Comparison of ENCODE assay signal across 8 mouse cellular contexts in genomic region chr13:23572218-23573033, GRCm38 (mm10). TPM values are rescaled to one million over a fixed set of nuclear protein-coding genes. Genes with fewer than 3 reads are reported as not detected.
DNase-seq lines count a peak whose midpoint lies in the region; ATAC-seq and TF ChIP-seq lines count a peak whose summit lies in the region.

No protein-coding gene starts in this region.

- peak overlapping the region; percentile 92 for H3K9ac ChIP-seq in liver, embryonic 13.5 days

- peak overlapping the region; percentile 87 for H3K27ac ChIP-seq in heart, embryonic 10.5 days
- peak overlapping the region; percentile 96 for H3K27ac ChIP-seq in liver, embryonic 13.5 days
- no peak overlapping the region for H3K27ac ChIP-seq in cerebellum, adult 2 months (ENCODE audit: insufficient read depth, low read length)

- 45% methylated on average over 2 of the region's 2 CpGs for WGBS in heart, embryonic 10.5 days
- 30% methylated on average over 2 of the region's 2 CpGs for WGBS in liver, embryonic 13.5 days (ENCODE audit: insufficient replicate concordance)
- 46% methylated on average over 2 of the region's 2 CpGs for WGBS in cerebellum, adult 2 months

- peak; percentile 13; the same call in 1 of the 2 replicates for ATAC-seq in erythroid progenitor cell, adult 5-6 weeks (replicated peaks; ENCODE audit: low FRiP score, poor library complexity, severe bottlenecking)
- no peak for ATAC-seq in liver, embryonic 13.5 days (ENCODE audit: low read depth)

- H3K4me2 ChIP-seq in liver, embryonic 13.5 days: peak overlapping the region; percentile 81

- no peak for DNase-seq in heart, embryonic 10.5 days (ENCODE audit: low spot score)
- DNase-seq in heart, postnatal 14 days: no peak
- no peak for DNase-seq in liver, embryonic 13.5 days
- no peak for DNase-seq in cerebellum, adult 2 months
- no peak for DNase-seq in left cerebral cortex, adult 11 months (ENCODE audit: low spot score)
- no peak for DNase-seq in B cell, adult 2 months

- no peaks in the 10 kb centered on the region for H3K36me3 ChIP-seq in heart, embryonic 10.5 days
- H3K36me3 ChIP-seq in E14TG2a.4 (ENCODE audit: insufficient read depth, low read length): no peaks in the 10 kb centered on the region
- no peaks in the 10 kb centered on the region for H3K36me3 ChIP-seq in liver, embryonic 13.5 days

- no peaks in the 10 kb centered on the region for H3K27me3 ChIP-seq in heart, embryonic 10.5 days (ENCODE audit: insufficient read depth, poor library complexity, severe bottlenecking)
- no peaks in the 10 kb centered on the region for H3K27me3 ChIP-seq in E14TG2a.4 (ENCODE audit: insufficient read depth, low read length)
- no peaks in the 10 kb centered on the region for H3K27me3 ChIP-seq in liver, embryonic 13.5 days
- no peaks in the 10 kb centered on the region for H3K27me3 ChIP-seq in cerebellum, adult 2 months (ENCODE audit: control insufficient read depth, insufficient read depth, low read length)

- H3K4me1 ChIP-seq in heart, embryonic 10.5 days: peaks cover 5% of the 10 kb centered on the region; the same call in 1 of the 2 replicates
- peaks cover 24% of the 10 kb centered on the region for H3K4me1 ChIP-seq in E14TG2a.4 (replicated peaks; ENCODE audit: low read depth, low read length)
- H3K4me1 ChIP-seq in liver, embryonic 13.5 days (replicated peaks): peaks cover 42% of the 10 kb centered on the region
- H3K4me1 ChIP-seq in cerebellum, adult 2 months (ENCODE audit: control insufficient read depth, insufficient read depth, low read length): no peaks in the 10 kb centered on the region

- H3K4me3 ChIP-seq in heart, embryonic 10.5 days: peak overlapping the region; percentile 58
- peak overlapping the region; percentile 69 for H3K4me3 ChIP-seq in E14TG2a.4 (replicated peaks; ENCODE audit: low read length)
- H3K4me3 ChIP-seq in liver, embryonic 13.5 days (replicated peaks): peak overlapping the region; percentile 64
- H3K4me3 ChIP-seq in cerebellum, adult 2 months (replicated peaks; ENCODE audit: insufficient read depth, low read depth, low read length): no peak overlapping the region

- TF ChIP-seq POLR2A in cerebellum, adult 2 months (IDR thresholded peaks at IDR 0.05; ENCODE audit: borderline replicate concordance, insufficient read depth, low read length): no peak

- no peak for TF ChIP-seq CTCF in E14TG2a.4 (conservative IDR thresholded peaks at IDR 0.05; ENCODE audit: low read length)
- TF ChIP-seq CTCF in cerebellum, adult 2 months (IDR thresholded peaks at IDR 0.05; ENCODE audit: borderline replicate concordance, insufficient read depth, low read depth, low read length): no peak

- intact Hi-C loops in heart, postnatal 14 days (cut with DNase I): loop anchor here (5.0 kb wide), 1 partner anchor 1535 kb away; the partner anchor contains the start of genes Hist1h2ah and Hist1h2bk

- no peaks in the 10 kb centered on the region for H3K9me3 ChIP-seq in heart, embryonic 10.5 days
- H3K9me3 ChIP-seq in E14TG2a.4 (ENCODE audit: low read length): no peaks in the 10 kb centered on the region
- H3K9me3 ChIP-seq in liver, embryonic 13.5 days (replicated peaks): no peaks in the 10 kb centered on the region

RNA-seq across cellular contexts. Expression of gene Hist1h2bg, which starts 1.2 kb away (rescaled TPM):
- 2.8 and 4.8 TPM in 2 replicates for polyA plus RNA-seq in heart, embryonic 10.5 days (2016; fragmentation: Nextera tagmentation; extraction: Ambion mirVana)
- 100 to 1,000 TPM; 100 to 175 TPM for total RNA-seq in heart, postnatal 14 days (2021)
- total RNA-seq in erythroid progenitor cell, adult 5-6 weeks (2015; ENCODE audit: low replicate concordance): 851 and 976 TPM in 2 replicates
- 2,677 and 3,057 TPM in 2 replicates for total RNA-seq in erythroid progenitor cell, adult 5-6 weeks (2017; ENCODE audit: low replicate concordance)
- polyA plus RNA-seq in liver, embryonic 13.5 days (2015; fragmentation: Nextera tagmentation; extraction: Ambion mirVana): 6.5 and 14.1 TPM in 2 replicates
- 7.3 and 9.3 TPM in 2 replicates for polyA plus RNA-seq in cerebellum, adult 2 months (2012; rRNA removed)

RNA-seq across cellular contexts. Expression of gene Hist1h2ae, which starts 1.4 kb away (rescaled TPM):
- 39.9 and 49.4 TPM in 2 replicates for polyA plus RNA-seq in heart, embryonic 10.5 days (2016; fragmentation: Nextera tagmentation; extraction: Ambion mirVana)
- total RNA-seq in heart, postnatal 14 days (2021): 10 to 100 TPM in 1 of 2 experiments, 1 to 10 TPM in 1; 8.6 to 27.9 TPM
- 4.2 and 33.5 TPM in 2 replicates for total RNA-seq in erythroid progenitor cell, adult 5-6 weeks (2015; ENCODE audit: low replicate concordance)
- total RNA-seq in erythroid progenitor cell, adult 5-6 weeks (2017; ENCODE audit: low replicate concordance): 1,390 and 1,464 TPM in 2 replicates
- polyA plus RNA-seq in liver, embryonic 13.5 days (2015; fragmentation: Nextera tagmentation; extraction: Ambion mirVana): 95.0 and 121 TPM in 2 replicates
- 0.33 and 0.60 TPM in 2 replicates for polyA plus RNA-seq in cerebellum, adult 2 months (2012; rRNA removed)

RNA-seq across cellular contexts. Expression of gene Hist1h2bf, which starts 1.6 kb away (rescaled TPM):
- polyA plus RNA-seq in heart, embryonic 10.5 days (2016; fragmentation: Nextera tagmentation; extraction: Ambion mirVana): 1.1 and 1.8 TPM in 2 replicates
- 10 to 100 TPM; 45.4 to 89.0 TPM for total RNA-seq in heart, postnatal 14 days (2021)
- total RNA-seq in erythroid progenitor cell, adult 5-6 weeks (2015; ENCODE audit: low replicate concordance): 1,210 and 1,460 TPM in 2 replicates
- total RNA-seq in erythroid progenitor cell, adult 5-6 weeks (2017; ENCODE audit: low replicate concordance): 1,557 and 1,840 TPM in 2 replicates
- polyA plus RNA-seq in liver, embryonic 13.5 days (2015; fragmentation: Nextera tagmentation; extraction: Ambion mirVana): 5.0 and 12.7 TPM in 2 replicates
- polyA plus RNA-seq in cerebellum, adult 2 months (2012; rRNA removed): 0.65 and 0.98 TPM in 2 replicates

RNA-seq across cellular contexts. Expression of gene Hist1h2ad, which starts 1.8 kb away (rescaled TPM):
- 0.54 and 1.1 TPM in 2 replicates for polyA plus RNA-seq in heart, embryonic 10.5 days (2016; fragmentation: Nextera tagmentation; extraction: Ambion mirVana)
- 10 to 100 TPM; 15.1 to 24.5 TPM for total RNA-seq in heart, postnatal 14 days (2021)
- 9.0 and 15.1 TPM in 2 replicates for total RNA-seq in erythroid progenitor cell, adult 5-6 weeks (2015; ENCODE audit: low replicate concordance)
- total RNA-seq in erythroid progenitor cell, adult 5-6 weeks (2017; ENCODE audit: low replicate concordance): 2,771 and 6,356 TPM in 2 replicates
- polyA plus RNA-seq in liver, embryonic 13.5 days (2015; fragmentation: Nextera tagmentation; extraction: Ambion mirVana): 1.2 and 4.3 TPM in 2 replicates
- 1.2 and 1.9 TPM in 2 replicates for polyA plus RNA-seq in cerebellum, adult 2 months (2012; rRNA removed)

RNA-seq across cellular contexts. Expression of gene Hist1h3d, which starts 3.1 kb away (rescaled TPM):
- polyA plus RNA-seq in heart, embryonic 10.5 days (2016; fragmentation: Nextera tagmentation; extraction: Ambion mirVana): 1.4 and 5.3 TPM in 2 replicates
- total RNA-seq in heart, postnatal 14 days (2021): 10 to 100 TPM in 1 of 2 experiments, 1 to 10 TPM in 1; 7.8 to 17.6 TPM
- total RNA-seq in erythroid progenitor cell, adult 5-6 weeks (2015; ENCODE audit: low replicate concordance): 379 and 393 TPM in 2 replicates
- 236 and 363 TPM in 2 replicates for total RNA-seq in erythroid progenitor cell, adult 5-6 weeks (2017; ENCODE audit: low replicate concordance)
- 5.9 and 7.2 TPM in 2 replicates for polyA plus RNA-seq in liver, embryonic 13.5 days (2015; fragmentation: Nextera tagmentation; extraction: Ambion mirVana)
- 2.0 and 2.8 TPM in 2 replicates for polyA plus RNA-seq in cerebellum, adult 2 months (2012; rRNA removed)

Comparison
In these comparisons a context has a peak if more than half of its experiments do, and no peak if none do; other contexts are left out.
1. RNA of gene Hist1h2ae, which starts 1.4 kb away (polyA plus RNA-seq): 95.0 to 121 TPM in liver, embryonic 13.5 days and 39.9 to 49.4 TPM in heart, embryonic 10.5 days; 0.33 to 0.60 TPM in cerebellum, adult 2 months; every median in the first group is over 10 times any median in the second.